Mouse (Mus musculus): ENCODE data around the gene Cdc6. TPM values are rescaled to one million over a fixed set of nuclear protein-coding genes. Genes with fewer than 3 reads are reported as not detected.

Gene Cdc6
- polyA plus RNA-seq, 1 experiment = 24.1 TPM

DNA sequence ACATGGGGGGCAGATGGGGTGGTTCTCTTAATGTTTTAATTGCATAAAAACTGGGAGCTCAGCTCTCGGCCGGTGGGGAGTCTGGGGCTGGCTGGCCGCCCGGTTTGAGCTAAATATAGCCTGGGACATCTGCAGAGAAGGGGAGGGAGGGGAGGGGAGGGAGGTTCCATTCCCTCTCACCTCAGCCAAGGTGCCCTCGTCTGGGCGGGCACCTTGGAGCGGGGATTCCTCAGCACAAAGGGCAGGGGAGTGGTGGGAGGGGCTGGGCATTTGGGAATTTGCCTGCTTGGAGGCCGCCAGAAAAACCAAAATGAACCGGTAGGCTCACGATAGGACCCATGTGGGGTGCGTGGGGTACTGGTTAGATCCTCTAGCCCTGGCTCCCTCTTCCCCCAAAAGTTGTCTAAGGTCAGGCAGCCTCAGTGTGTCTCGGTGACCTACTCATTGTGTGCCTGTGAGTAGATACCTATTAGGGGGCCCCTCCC lies 33.8 kb downstream of the Cdc6 start:
- H3K27me3 ChIP-seq (ENCODE audit: control insufficient read depth, insufficient read depth, insufficient read length) = no peaks in the 10 kb centered on the region
- TF ChIP-seq MYOG (IDR thresholded peaks at IDR 0.05; ENCODE audit: control insufficient read depth, extremely low read depth, insufficient read length) (no peak), CTCF (IDR thresholded peaks at IDR 0.05; ENCODE audit: control insufficient read depth, insufficient read depth, insufficient read length) (no peak), MAX (IDR thresholded peaks at IDR 0.05) (no peak), FOSL1 (IDR thresholded peaks at IDR 0.05; ENCODE audit: insufficient read depth, low read length, poor library complexity, severe bottlenecking) (no peak), USF1 (IDR thresholded peaks at IDR 0.05; ENCODE audit: low read depth) (no peak), MYOD1 (IDR thresholded peaks at IDR 0.05; ENCODE audit: control insufficient read depth, insufficient read length, low read depth) (no peak), CEBPB (IDR thresholded peaks at IDR 0.05; ENCODE audit: low read depth) (no peak)
- peaks cover 70% of the 10 kb centered on the region for H3K79me3 ChIP-seq (ENCODE audit: low read depth)
- peak overlapping the region; percentile 72 for H3ac ChIP-seq (ENCODE audit: control insufficient read depth, insufficient read length, low read depth)
- peak overlapping the region; percentile 32 for H3K4me3 ChIP-seq (ENCODE audit: insufficient read depth, poor library complexity, severe bottlenecking)
- H3K36me3 ChIP-seq (ENCODE audit: control insufficient read depth, insufficient read depth) = no peaks in the 10 kb centered on the region
- peaks cover 87% of the 10 kb centered on the region for H3K79me2 ChIP-seq (ENCODE audit: control insufficient read depth, insufficient read depth)

DNA sequence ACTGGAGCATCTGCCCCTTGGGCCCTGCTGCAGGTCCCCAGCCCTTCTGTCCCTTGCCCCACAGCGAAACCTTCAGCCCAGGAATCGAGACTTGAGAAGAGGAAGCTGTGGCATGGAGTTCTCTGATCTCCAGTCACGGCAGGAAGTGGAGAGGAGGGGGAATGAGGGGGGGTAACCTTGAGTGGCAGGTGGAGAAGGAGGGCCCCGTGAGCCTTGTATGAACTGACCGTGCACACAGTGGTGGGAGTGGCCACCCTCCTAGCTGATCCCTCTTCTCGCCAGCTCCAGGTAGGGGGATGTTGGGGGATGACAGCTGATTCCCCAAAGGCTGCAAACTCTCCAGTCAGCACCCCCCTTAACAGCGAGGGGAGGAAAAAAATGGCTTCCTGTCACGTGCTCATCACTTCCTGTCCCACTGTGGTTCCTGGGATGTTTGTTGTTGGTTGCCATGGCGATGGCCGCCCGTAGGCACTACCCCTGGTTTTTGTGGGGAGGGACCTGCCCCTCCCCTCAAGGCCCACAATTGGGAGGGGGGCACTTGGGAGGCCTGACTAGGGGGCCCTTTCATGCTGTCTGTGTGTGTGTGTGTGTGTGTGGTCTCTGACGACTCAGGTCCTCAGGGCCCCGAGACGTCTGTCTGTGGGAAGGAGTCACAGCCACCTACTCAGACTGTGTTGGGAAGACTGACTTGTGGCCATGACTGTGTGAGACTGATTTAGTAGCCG lies 34.4 kb downstream of the Cdc6 start:
- Histone ChIP-seq H3K36me3 (ENCODE audit: control insufficient read depth, insufficient read depth) (no peaks in the 10 kb centered on the region), H3K79me2 (ENCODE audit: control insufficient read depth, insufficient read depth) (peaks cover 93% of the 10 kb centered on the region), H3K79me3 (ENCODE audit: low read depth) (peaks cover 75% of the 10 kb centered on the region), H3K4me3 (ENCODE audit: insufficient read depth, poor library complexity, severe bottlenecking) (peak overlapping the region; percentile 32), H3K27me3 (ENCODE audit: control insufficient read depth, insufficient read depth, insufficient read length) (no peaks in the 10 kb centered on the region), H3ac (ENCODE audit: control insufficient read depth, insufficient read length, low read depth) (peak overlapping the region; percentile 72)
- TF ChIP-seq MYOG (IDR thresholded peaks at IDR 0.05; ENCODE audit: control insufficient read depth, extremely low read depth, insufficient read length) (no peak), USF1 (IDR thresholded peaks at IDR 0.05; ENCODE audit: low read depth) (peak; percentile 99), MAX (IDR thresholded peaks at IDR 0.05) (peak; percentile 58)

DNA sequence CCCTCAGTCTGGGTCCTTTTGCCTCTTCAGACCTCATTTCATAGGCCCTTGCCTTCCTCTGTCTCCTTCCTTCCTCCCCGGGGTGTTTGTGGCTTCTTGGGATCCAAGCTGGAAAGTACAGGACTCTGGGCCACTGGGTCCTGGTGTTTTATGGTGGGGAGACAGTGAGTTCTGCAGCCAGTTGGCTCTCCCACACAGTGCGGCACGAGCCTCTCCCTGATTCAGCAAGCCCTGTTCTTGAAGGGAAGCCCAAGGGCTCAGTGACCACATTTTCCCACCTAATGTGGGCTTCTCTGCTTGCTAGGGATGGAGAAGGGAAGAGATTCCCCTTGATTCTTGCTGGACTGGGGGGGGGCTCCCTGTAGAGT lies 34.9 kb downstream of the Cdc6 start:
- Histone ChIP-seq H3K79me3 (ENCODE audit: low read depth) (peaks cover 80% of the 10 kb centered on the region), H3K36me3 (ENCODE audit: control insufficient read depth, insufficient read depth) (peaks cover 4% of the 10 kb centered on the region), H3K4me3 (ENCODE audit: insufficient read depth, poor library complexity, severe bottlenecking) (peak overlapping the region; percentile 32), H3K79me2 (ENCODE audit: control insufficient read depth, insufficient read depth) (peaks cover 98% of the 10 kb centered on the region), H3K27me3 (ENCODE audit: control insufficient read depth, insufficient read depth, insufficient read length) (no peaks in the 10 kb centered on the region), H3ac (ENCODE audit: control insufficient read depth, insufficient read length, low read depth) (peak overlapping the region; percentile 34)
- TF ChIP-seq USF1 (IDR thresholded peaks at IDR 0.05; ENCODE audit: low read depth) = no peak
- TF ChIP-seq FOSL1 (IDR thresholded peaks at IDR 0.05; ENCODE audit: insufficient read depth, low read length, poor library complexity, severe bottlenecking) = no peak
- no peak for TF ChIP-seq CTCF (IDR thresholded peaks at IDR 0.05; ENCODE audit: control insufficient read depth, insufficient read depth, insufficient read length)
- no peak for TF ChIP-seq MYOG (IDR thresholded peaks at IDR 0.05; ENCODE audit: control insufficient read depth, extremely low read depth, insufficient read length)
- no peak for TF ChIP-seq CEBPB (IDR thresholded peaks at IDR 0.05; ENCODE audit: low read depth)
- TF ChIP-seq MYOD1 (IDR thresholded peaks at IDR 0.05; ENCODE audit: control insufficient read depth, insufficient read length, low read depth) = no peak

DNA sequence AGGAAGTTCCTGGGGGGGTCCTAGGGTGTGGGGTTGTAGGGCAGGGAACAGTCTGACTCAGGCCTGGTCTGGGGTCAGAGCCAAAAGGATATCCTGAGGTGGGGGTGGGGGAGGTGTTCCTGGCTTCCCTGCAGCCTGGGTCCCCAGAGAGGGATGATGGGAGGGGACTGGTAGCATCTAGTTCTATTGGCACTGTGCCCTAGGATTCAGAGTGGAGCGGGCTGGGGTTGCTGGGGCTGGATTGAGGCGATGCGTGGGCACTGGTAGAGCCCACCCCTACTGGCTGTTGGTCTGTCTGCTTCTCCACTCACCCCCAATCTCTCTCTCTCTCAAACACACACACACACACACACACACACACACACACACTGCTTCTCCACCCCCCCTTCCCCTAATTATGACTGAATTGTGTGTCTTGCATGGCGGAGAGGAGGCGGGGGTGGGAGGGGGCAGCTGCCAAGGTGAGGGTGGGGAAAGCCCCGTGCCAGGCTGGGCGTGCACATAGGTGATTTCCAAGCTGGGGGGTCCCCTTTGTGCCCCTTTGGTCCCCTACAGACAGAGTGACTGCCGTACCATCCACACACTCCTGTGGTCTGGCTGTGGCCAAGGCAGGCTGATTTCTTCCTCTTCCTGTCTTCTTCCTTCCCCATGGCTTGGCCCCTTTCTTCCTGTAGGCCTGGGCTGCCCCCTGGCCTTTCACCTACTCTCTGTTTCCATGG lies 35.5 kb downstream of the Cdc6 start:
- Histone ChIP-seq H3K36me3 (ENCODE audit: control insufficient read depth, insufficient read depth) (peaks cover 10% of the 10 kb centered on the region), H3K79me2 (ENCODE audit: control insufficient read depth, insufficient read depth) (peaks cover 98% of the 10 kb centered on the region), H3K27me3 (ENCODE audit: control insufficient read depth, insufficient read depth, insufficient read length) (no peaks in the 10 kb centered on the region), H3K79me3 (ENCODE audit: low read depth) (peaks cover 82% of the 10 kb centered on the region), H3K4me3 (ENCODE audit: insufficient read depth, poor library complexity, severe bottlenecking) (peak overlapping the region; percentile 14), H3ac (ENCODE audit: control insufficient read depth, insufficient read length, low read depth) (peak overlapping the region; percentile 21)
- TF ChIP-seq MYOG (IDR thresholded peaks at IDR 0.05; ENCODE audit: control insufficient read depth, extremely low read depth, insufficient read length) (no peak), MYOD1 (IDR thresholded peaks at IDR 0.05; ENCODE audit: control insufficient read depth, insufficient read length, low read depth) (no peak), MAX (IDR thresholded peaks at IDR 0.05) (no peak), FOSL1 (IDR thresholded peaks at IDR 0.05; ENCODE audit: insufficient read depth, low read length, poor library complexity, severe bottlenecking) (no peak), USF1 (IDR thresholded peaks at IDR 0.05; ENCODE audit: low read depth) (no peak), CEBPB (IDR thresholded peaks at IDR 0.05; ENCODE audit: low read depth) (no peak), CTCF (IDR thresholded peaks at IDR 0.05; ENCODE audit: control insufficient read depth, insufficient read depth, insufficient read length) (no peak)

DNA sequence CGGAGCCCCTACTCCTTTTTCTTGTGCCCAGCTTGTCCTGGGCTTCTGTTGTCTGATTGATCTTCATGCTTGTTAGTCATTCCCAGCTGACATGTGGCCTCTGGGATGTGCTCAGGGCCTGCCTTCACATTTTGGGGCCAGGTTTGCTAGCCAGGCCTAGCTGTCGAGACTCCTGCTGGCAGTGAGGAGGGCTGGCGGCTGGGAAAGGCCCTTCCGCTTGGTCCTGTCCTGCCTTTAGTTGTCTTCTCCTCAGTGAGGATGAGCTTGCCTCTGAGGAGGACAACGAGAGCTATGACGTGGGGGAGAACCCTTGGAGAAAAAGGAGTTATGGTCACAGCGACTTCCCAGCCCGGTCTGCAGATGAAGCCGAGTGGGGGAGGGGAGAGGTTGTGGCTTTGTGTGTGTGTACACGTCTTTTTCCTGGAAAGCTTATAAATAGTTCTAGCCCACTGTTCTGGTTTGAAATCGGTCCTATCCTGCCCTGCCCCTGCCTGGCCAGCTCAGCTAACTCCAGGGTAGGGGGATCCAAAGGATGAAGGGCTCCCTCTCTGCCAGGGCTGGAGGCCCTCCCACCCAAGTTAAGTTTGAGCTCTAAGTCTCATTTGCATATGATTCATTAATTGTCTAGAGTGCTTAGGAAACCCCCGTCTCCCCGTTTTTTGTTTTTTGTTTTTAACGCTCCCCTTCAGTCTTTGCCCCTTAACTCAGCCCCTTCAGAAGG lies 36.3 kb downstream of the Cdc6 start:
- H3K36me3 ChIP-seq (ENCODE audit: control insufficient read depth, insufficient read depth) = peaks cover 10% of the 10 kb centered on the region
- H3K79me2 ChIP-seq (ENCODE audit: control insufficient read depth, insufficient read depth) = peaks cover 98% of the 10 kb centered on the region
- TF ChIP-seq CTCF (IDR thresholded peaks at IDR 0.05; ENCODE audit: control insufficient read depth, insufficient read depth, insufficient read length) (no peak), USF1 (IDR thresholded peaks at IDR 0.05; ENCODE audit: low read depth) (no peak), MYOG (IDR thresholded peaks at IDR 0.05; ENCODE audit: control insufficient read depth, extremely low read depth, insufficient read length) (no peak)
- no peaks in the 10 kb centered on the region for H3K27me3 ChIP-seq (ENCODE audit: control insufficient read depth, insufficient read depth, insufficient read length)
- peak overlapping the region; percentile 49 for H3ac ChIP-seq (ENCODE audit: control insufficient read depth, insufficient read length, low read depth)
- H3K4me3 ChIP-seq (ENCODE audit: insufficient read depth, poor library complexity, severe bottlenecking) = peak overlapping the region; percentile 14
- peaks cover 81% of the 10 kb centered on the region for H3K79me3 ChIP-seq (ENCODE audit: low read depth)
